Mouse (Mus musculus): ENCODE data around the gene Ctdspl. TPM values are rescaled to one million over a fixed set of nuclear protein-coding genes. Genes with fewer than 3 reads are reported as not detected.

Gene Ctdspl
- total RNA-seq, 2 experiments from 2014 or later: 11.2 to 11.3 TPM

GRCm38 (mm10) chr9:119016785-119017507, 90.7 kb downstream of the Ctdspl start:
- intact Hi-C loops (cut with DNase I): no loop called here
- DNase-seq: no peak

- DNase-seq: no peak
- intact Hi-C loops (cut with DNase I): no loop called here
Measured at GRCm38 (mm10) chr9:119021731-119022130, 95.5 kb downstream of the Ctdspl start.

GRCm38 (mm10) chr9:119025263-119025662, 99.0 kb downstream of the Ctdspl start:
- DNase-seq: no peak
- intact Hi-C loops (cut with DNase I): no loop called here

GRCm38 (mm10) chr9:119025832-119026331, 99.6 kb downstream of the Ctdspl start:
- intact Hi-C loops (cut with DNase I): no loop called here
- DNase-seq: no peak

GRCm38 (mm10) chr9:119027337-119027736, 101.1 kb downstream of the Ctdspl start:
- DNase-seq: no peak
- intact Hi-C loops (cut with DNase I): no loop called here

- intact Hi-C loops (cut with DNase I): loop anchor here (1.0 kb wide), 1 partner anchor 108 kb away; no protein-coding TSS in a partner anchor
- DNase-seq: no peak
Measured at GRCm38 (mm10) chr9:119028226-119029195, 102.3 kb downstream of the Ctdspl start.

GRCm38 (mm10) chr9:119029568-119029967, 103.3 kb downstream of the Ctdspl start:
- intact Hi-C loops (cut with DNase I): loop anchor here (1.0 kb wide), 1 partner anchor 109 kb away; no protein-coding TSS in a partner anchor
- peak; percentile 76 to 77 for DNase-seq

GRCm38 (mm10) chr9:119031038-119031437, 104.8 kb downstream of the Ctdspl start:
- intact Hi-C loops (cut with DNase I): loop anchor here (2.0 kb wide), 1 partner anchor 36 kb away; no protein-coding TSS in a partner anchor
- no peak for DNase-seq

GRCm38 (mm10) chr9:119031772-119032171, 105.5 kb downstream of the Ctdspl start:
- intact Hi-C loops (cut with DNase I): loop anchor here (2.0 kb wide), 1 partner anchor 35 kb away; no protein-coding TSS in a partner anchor
- DNase-seq: peak; percentile 70 to 76

- no peak for DNase-seq
- intact Hi-C loops (cut with DNase I): no loop called here
Measured at GRCm38 (mm10) chr9:119032538-119032937, 106.3 kb downstream of the Ctdspl start.

GRCm38 (mm10) chr9:119033111-119033921, 107.1 kb downstream of the Ctdspl start:
- intact Hi-C loops (cut with DNase I): no loop called here
- no peak for DNase-seq

- intact Hi-C loops (cut with DNase I): no loop called here
- no peak for DNase-seq
Measured at GRCm38 (mm10) chr9:119034069-119034468, 107.8 kb downstream of the Ctdspl start.

- DNase-seq: no peak
- intact Hi-C loops (cut with DNase I): no loop called here
Measured at GRCm38 (mm10) chr9:119034676-119035665, 108.7 kb downstream of the Ctdspl start.

GRCm38 (mm10) chr9:119035836-119036235, 109.6 kb downstream of the Ctdspl start:
- DNase-seq: peak; percentile 84 to 88
- intact Hi-C loops (cut with DNase I): no loop called here

GRCm38 (mm10) chr9:119037076-119037730, 111.0 kb downstream of the Ctdspl start:
- intact Hi-C loops (cut with DNase I): no loop called here

GRCm38 (mm10) chr9:119038574-119038973, 112.3 kb downstream of the Ctdspl start:
- intact Hi-C loops (cut with DNase I): no loop called here
- DNase-seq: no peak

More at GRCm38 (mm10) chr9:119037076-119037730, 111.0 kb downstream of the Ctdspl start:
- DNase-seq: peak; percentile 23 to 33

GRCm38 (mm10) chr9:119040101-119040775, 114.0 kb downstream of the Ctdspl start:
- intact Hi-C loops (cut with DNase I): no loop called here
- DNase-seq: no peak

All from heart, postnatal 36 days (tissue).